Mouse (Mus musculus) intestine, embryonic 15.5 days (tissue): Measurements from ENCODE around the gene Hsd17b1. TPM values are rescaled to one million over a fixed set of nuclear protein-coding genes. Genes with fewer than 3 reads are reported as not detected.

ENCODE experiments used
- ATAC-seq: fragments of 200-750 bp; cut with Nextera tagmentation; 2 replicates; pipeline ENCODE4 v1.8.0; 2017; ENCODE audit warnings: moderate TSS enrichment, moderate library complexity
- H3K27ac ChIP-seq: fragments of 300-500 bp; sonication (generic); 2 replicates; pipeline ENCODE4 v1.5.1; 2015; ENCODE audit warnings: mild to moderate bottlenecking, inconsistent platforms
- H3K27me3 ChIP-seq: fragments of 300-500 bp; sonication (generic); replicated peaks from 2 replicates; pipeline ENCODE4 v1.6.1; 2015; ENCODE audit warnings: inconsistent platforms
- H3K36me3 ChIP-seq: fragments of 300-500 bp; sonication (generic); 2 replicates; pipeline ENCODE4 v1.6.1; 2015; ENCODE audit warnings: inconsistent platforms
- H3K4me1 ChIP-seq: fragments of 300-500 bp; sonication (generic); replicated peaks from 2 replicates; pipeline ENCODE4 v1.6.1; 2015; ENCODE audit warnings: inconsistent platforms
- H3K4me2 ChIP-seq: fragments of 300-500 bp; sonication (generic); replicated peaks from 2 replicates; pipeline ENCODE4 v1.6.1; 2015; ENCODE audit warnings: mild to moderate bottlenecking, inconsistent platforms
- H3K4me3 ChIP-seq: fragments of 300-500 bp; sonication (generic); replicated peaks from 2 replicates; pipeline ENCODE4 v1.5.1; 2015; ENCODE audit warnings: inconsistent platforms
- H3K9ac ChIP-seq: fragments of 300-500 bp; sonication (generic); 2 replicates; pipeline ENCODE4 v1.6.1; 2015; ENCODE audit warnings: inconsistent platforms
- H3K9me3 ChIP-seq: fragments of 300-500 bp; sonication (generic); 2 replicates; pipeline ENCODE4 v1.6.1; 2016; ENCODE audit warnings: inconsistent platforms
- WGBS: fragments of 180-500 bp; shearing (Covaris S2); methylation state at CpG from one replicate; pipeline ENCODE4 v1.1.7; 2015; 5-methylcytosine and 5-hydroxymethylcytosine counted together
- polyA plus RNA-seq: library from polyadenylated mRNA; unstranded; fragments of >200 nt; fragmentation: Nextera tagmentation; extraction: Ambion mirVana; gene quantifications from 2 replicates; pipeline ENCODE4 v1.2.1, GENCODE M21; 2015

Hsd17b1 gene
- polyA plus RNA-seq, 1 experiment from 2014 or later = not detected

GRCm38 (mm10) chr11:101089931-101090330 is 11.7 kb downstream of the Hsd17b1 start:
- peaks cover 34% of the 10 kb centered on the region for H3K36me3 ChIP-seq
- 85% methylated on average over 1 of the region's 1 CpGs for WGBS
- no peak overlapping the region for H3K4me3 ChIP-seq
- H3K9ac ChIP-seq = no peak overlapping the region
- H3K27ac ChIP-seq = no peak overlapping the region
- H3K4me2 ChIP-seq = no peak overlapping the region
- no peaks in the 10 kb centered on the region for H3K27me3 ChIP-seq
- peaks cover 31% of the 10 kb centered on the region for H3K4me1 ChIP-seq
- no peaks in the 10 kb centered on the region for H3K9me3 ChIP-seq
- no peak for ATAC-seq

GRCm38 (mm10) chr11:101094930-101095313 is 16.7 kb downstream of the Hsd17b1 start:
- under 1% methylated on average over 18 of the region's 18 CpGs for WGBS
- Histone ChIP-seq H3K27me3 (no peaks in the 10 kb centered on the region), H3K36me3 (peaks cover 45% of the 10 kb centered on the region), H3K4me2 (peak overlapping the region; percentile 95), H3K4me1 (peaks cover 11% of the 10 kb centered on the region), H3K4me3 (peak overlapping the region; percentile 81), H3K9ac (peak overlapping the region; percentile 78), H3K27ac (peak overlapping the region; percentile 95; the same call in 1 of the 2 replicates), H3K9me3 (no peaks in the 10 kb centered on the region)
- ATAC-seq = peak; percentile 48

- peak within 1 kb of the TSS; percentile 95 for H3K4me2 ChIP-seq
- peak within 1 kb of the TSS; percentile 81 for H3K4me3 ChIP-seq
- peak; percentile 98 for ATAC-seq
- no peaks in the 10 kb centered on the region for H3K27me3 ChIP-seq
- under 1% methylated on average over 43 of the region's 43 CpGs for WGBS
- peaks cover 39% of the 10 kb centered on the region for H3K36me3 ChIP-seq
- H3K9me3 ChIP-seq = no peaks in the 10 kb centered on the region
- peak within 1 kb of the TSS; percentile 95 for H3K27ac ChIP-seq
- H3K4me1 ChIP-seq = peaks cover 11% of the 10 kb centered on the region
- peak within 1 kb of the TSS; percentile 78 for H3K9ac ChIP-seq
Measured at GRCm38 (mm10) chr11:101095314-101096024, 17.3 kb downstream of the Hsd17b1 start, which contains the start of gene Psmc3ip. Psmc3ip (minus strand) TSS chr11:101095436.

GRCm38 (mm10) chr11:101098231-101098630 is 20.0 kb downstream of the Hsd17b1 start:
- peaks cover 31% of the 10 kb centered on the region for H3K36me3 ChIP-seq
- H3K27me3 ChIP-seq = no peaks in the 10 kb centered on the region
- H3K4me2 ChIP-seq = no peak overlapping the region
- WGBS = 84% methylated on average over 8 of the region's 8 CpGs
- H3K27ac ChIP-seq = no peak overlapping the region
- no peak for ATAC-seq
- no peak overlapping the region for H3K4me3 ChIP-seq
- H3K4me1 ChIP-seq = peaks cover 11% of the 10 kb centered on the region
- H3K9ac ChIP-seq = no peak overlapping the region
- H3K9me3 ChIP-seq = no peaks in the 10 kb centered on the region

- H3K4me2 ChIP-seq = no peak overlapping the region
- no peak overlapping the region for H3K4me3 ChIP-seq
- WGBS = 94% methylated on average over 5 of the region's 5 CpGs
- ATAC-seq = no peak
- no peaks in the 10 kb centered on the region for H3K4me1 ChIP-seq
- H3K9ac ChIP-seq = no peak overlapping the region
- H3K27ac ChIP-seq = no peak overlapping the region
- H3K9me3 ChIP-seq = no peaks in the 10 kb centered on the region
- peaks cover 20% of the 10 kb centered on the region for H3K36me3 ChIP-seq
- no peaks in the 10 kb centered on the region for H3K27me3 ChIP-seq
Measured at GRCm38 (mm10) chr11:101103011-101103410, 24.8 kb downstream of the Hsd17b1 start.

- H3K27me3 ChIP-seq = no peaks in the 10 kb centered on the region
- ATAC-seq = no peak
- no peak overlapping the region for H3K4me3 ChIP-seq
- H3K4me2 ChIP-seq = no peak overlapping the region
- 83% methylated on average over 4 of the region's 4 CpGs for WGBS
- H3K4me1 ChIP-seq = peaks cover 2% of the 10 kb centered on the region; the same call in 1 of the 2 replicates
- no peaks in the 10 kb centered on the region; the same call in 1 of the 2 replicates for H3K36me3 ChIP-seq
- H3K9ac ChIP-seq = no peak overlapping the region
- H3K9me3 ChIP-seq = no peaks in the 10 kb centered on the region
- no peak overlapping the region for H3K27ac ChIP-seq
Measured at GRCm38 (mm10) chr11:101109351-101109750, 31.1 kb downstream of the Hsd17b1 start.

GRCm38 (mm10) chr11:101110708-101111107 is 32.5 kb downstream of the Hsd17b1 start:
- Histone ChIP-seq H3K4me1 (peaks cover 2% of the 10 kb centered on the region; the same call in 1 of the 2 replicates), H3K36me3 (no peaks in the 10 kb centered on the region; the same call in 1 of the 2 replicates), H3K9me3 (no peaks in the 10 kb centered on the region), H3K9ac (no peak overlapping the region), H3K4me2 (no peak overlapping the region), H3K4me3 (no peak overlapping the region), H3K27ac (no peak overlapping the region), H3K27me3 (no peaks in the 10 kb centered on the region)
- WGBS = 48% methylated on average over 5 of the region's 5 CpGs
- ATAC-seq = 0 out of 2 replicates have a peak, but pooled peaks have one; percentile 36

- Histone ChIP-seq H3K27me3 (no peaks in the 10 kb centered on the region), H3K9me3 (no peaks in the 10 kb centered on the region), H3K4me3 (no peak overlapping the region), H3K4me1 (peaks cover 5% of the 10 kb centered on the region; the same call in 1 of the 2 replicates), H3K4me2 (no peak overlapping the region), H3K9ac (no peak overlapping the region), H3K27ac (no peak overlapping the region), H3K36me3 (no peaks in the 10 kb centered on the region; the same call in 1 of the 2 replicates)
- WGBS = 92% methylated on average over 4 of the region's 4 CpGs
- ATAC-seq = no peak
Measured at GRCm38 (mm10) chr11:101111178-101111577, 33.0 kb downstream of the Hsd17b1 start.

- Histone ChIP-seq H3K4me2 (no peak overlapping the region), H3K36me3 (no peaks in the 10 kb centered on the region; the same call in 1 of the 2 replicates), H3K9me3 (no peaks in the 10 kb centered on the region), H3K4me3 (no peak overlapping the region), H3K4me1 (peaks cover 5% of the 10 kb centered on the region; the same call in 1 of the 2 replicates), H3K9ac (no peak overlapping the region), H3K27ac (no peak overlapping the region), H3K27me3 (no peaks in the 10 kb centered on the region)
- 88% methylated on average over 3 of the region's 3 CpGs for WGBS
- no peak for ATAC-seq
Measured at GRCm38 (mm10) chr11:101112186-101112585, 34.0 kb downstream of the Hsd17b1 start.

GRCm38 (mm10) chr11:101115564-101115963 is 37.4 kb downstream of the Hsd17b1 start:
- H3K27ac ChIP-seq = no peak overlapping the region
- H3K27me3 ChIP-seq = no peaks in the 10 kb centered on the region
- no peak overlapping the region for H3K4me2 ChIP-seq
- ATAC-seq = no peak
- WGBS = 48% methylated on average over 2 of the region's 2 CpGs
- no peak overlapping the region for H3K4me3 ChIP-seq
- peaks cover 16% of the 10 kb centered on the region for H3K4me1 ChIP-seq
- H3K9ac ChIP-seq = no peak overlapping the region
- no peaks in the 10 kb centered on the region for H3K9me3 ChIP-seq
- no peaks in the 10 kb centered on the region for H3K36me3 ChIP-seq

- no peak overlapping the region for H3K27ac ChIP-seq
- H3K9ac ChIP-seq = 0 out of 2 replicates have a peak overlapping the region, but pooled peaks have one; percentile 95
- 17% methylated on average over 4 of the region's 4 CpGs for WGBS
- H3K4me3 ChIP-seq = peak overlapping the region; percentile 95
- H3K4me1 ChIP-seq = peaks cover 18% of the 10 kb centered on the region
- no peaks in the 10 kb centered on the region for H3K9me3 ChIP-seq
- no peaks in the 10 kb centered on the region for H3K27me3 ChIP-seq
- no peak for ATAC-seq
- H3K4me2 ChIP-seq = peak overlapping the region; percentile 86
- H3K36me3 ChIP-seq = 0 out of 2 replicates have a peak, but pooled peaks cover 6% of the 10 kb centered on the region
Measured at GRCm38 (mm10) chr11:101118105-101118504, 39.9 kb downstream of the Hsd17b1 start.

- Histone ChIP-seq H3K9me3 (no peaks in the 10 kb centered on the region), H3K36me3 (0 out of 2 replicates have a peak, but pooled peaks cover 6% of the 10 kb centered on the region), H3K9ac (peak overlapping the region; percentile 95), H3K4me1 (peaks cover 18% of the 10 kb centered on the region), H3K4me2 (peak overlapping the region; percentile 86), H3K4me3 (peak overlapping the region; percentile 95), H3K27ac (peak overlapping the region; percentile 85), H3K27me3 (no peaks in the 10 kb centered on the region)
- peak; percentile 82 for ATAC-seq
- WGBS = under 1% methylated on average over 37 of the region's 39 CpGs
Measured at GRCm38 (mm10) chr11:101119131-101119760, 41.0 kb downstream of the Hsd17b1 start.
